Mouse (Mus musculus) lung, adult 2 months (tissue): Measurements from ENCODE around the gene Ndufs6.

Source experiments
- CTCF ChIP-seq: fragments of 200-500 bp; IDR thresholded peaks from 2 replicates; pipeline ENCODE4 v1.5.1; 2011; ENCODE audit warnings: mild to moderate bottlenecking, low read length, control low read depth; ENCODE audit not compliant: insufficient read depth
- POLR2A ChIP-seq: fragments of 200-500 bp; IDR thresholded peaks from 2 replicates; pipeline ENCODE4 v1.6.1; 2011; ENCODE audit warnings: low read depth, mild to moderate bottlenecking, control low read depth, low read length, borderline replicate concordance; ENCODE audit errors: extremely low read depth

GRCm38 (mm10) chr13:73357106-73357505 is 28.8 kb upstream of the Ndufs6 start:
- TF ChIP-seq CTCF (no peak), POLR2A (no peak)
